Mouse (Mus musculus): Measurements from ENCODE around the gene Heyl. TPM values are rescaled to one million over a fixed set of nuclear protein-coding genes. Genes with fewer than 3 reads are reported as not detected.
"Not testable (repeated sequence)": the region's sequence is repeated elsewhere in the genome, so short reads cannot be mapped to it uniquely, and the experiment has no call there.

The Heyl gene
- polyA plus RNA-seq, 1 experiment = not detected

DNA sequence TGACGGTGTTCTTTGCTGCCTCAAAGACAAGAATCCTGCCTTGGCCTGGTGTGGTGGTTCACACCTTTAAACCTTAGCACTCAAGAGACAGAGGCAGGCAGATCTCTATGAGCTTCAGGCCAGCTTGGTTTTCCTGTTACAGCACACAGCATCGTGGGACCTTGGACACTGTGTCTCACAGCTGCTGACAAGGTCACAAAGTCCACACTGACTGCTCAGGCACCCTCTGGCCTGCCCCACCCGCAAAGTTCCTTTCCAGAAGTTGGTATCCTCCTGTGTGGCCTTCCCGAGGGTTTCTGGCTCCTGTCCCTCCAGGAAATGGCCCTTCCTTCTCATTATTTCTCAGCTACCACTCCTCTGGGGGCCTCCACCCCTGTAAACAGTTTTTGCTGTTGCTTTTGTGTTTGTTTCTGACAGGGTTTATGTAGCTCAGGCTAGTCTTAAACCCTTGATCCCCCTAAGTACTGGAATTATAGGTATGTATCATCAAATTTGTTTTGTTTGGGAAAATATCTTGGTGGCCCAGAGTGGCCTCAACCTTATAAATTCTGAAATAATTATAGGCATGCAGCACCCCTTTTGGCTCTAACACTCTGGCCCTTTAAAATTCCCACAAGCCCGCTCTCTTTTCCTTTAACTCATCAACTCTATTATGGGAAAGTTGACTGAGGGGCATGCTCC, 28.5 kb downstream of the Heyl start, which contains the start of gene Pabpc4:
TSS of gene Pabpc4 (plus strand) at position 631 of the 681 bp plus-strand sequence.
- TF ChIP-seq CTCF (IDR thresholded peaks at IDR 0.05; ENCODE audit: low read depth, low read length) (no peak), POLR2A (IDR thresholded peaks at IDR 0.05; ENCODE audit: insufficient read depth, low read length) (no peak), EP300 (IDR thresholded peaks at IDR 0.05; ENCODE audit: insufficient read depth, low read depth, low read length) (no peak)

GRCm38 (mm10) chr4:123271063-123271462, 37.7 kb downstream of the Heyl start:
- no peaks in the 10 kb centered on the region for H3K9me3 ChIP-seq (replicated peaks; ENCODE audit: control insufficient read depth, insufficient read depth, low read length, poor library complexity, severe bottlenecking)
- H3K36me3 ChIP-seq (ENCODE audit: control insufficient read depth, insufficient read depth, low read length, poor library complexity, severe bottlenecking) = no peaks in the 10 kb centered on the region
- TF ChIP-seq CTCF (IDR thresholded peaks at IDR 0.05; ENCODE audit: low read depth, low read length) = peak; percentile 35
- no peak for TF ChIP-seq EP300 (IDR thresholded peaks at IDR 0.05; ENCODE audit: insufficient read depth, low read depth, low read length)
- H3K4me3 ChIP-seq (ENCODE audit: low read depth, low read length) = no peak overlapping the region
- H3K4me1 ChIP-seq (ENCODE audit: control insufficient read depth, insufficient read depth, low read length) = no peaks in the 10 kb centered on the region
- H3K9ac ChIP-seq (ENCODE audit: low read depth, poor library complexity, severe bottlenecking) = no peak overlapping the region
- no peaks in the 10 kb centered on the region for H3K27me3 ChIP-seq (ENCODE audit: control insufficient read depth, insufficient read depth, low read length, poor library complexity, severe bottlenecking)
- no peak overlapping the region for H3K27ac ChIP-seq (ENCODE audit: insufficient read depth, low read length)

More for the DNA sequence above, 28.5 kb downstream of the Heyl start, which contains the start of gene Pabpc4:
- Histone ChIP-seq H3K27me3 (ENCODE audit: control insufficient read depth, insufficient read depth, low read length, poor library complexity, severe bottlenecking) (no peaks in the 10 kb centered on the region), H3K9ac (ENCODE audit: low read depth, poor library complexity, severe bottlenecking) (no peak within 1 kb of the TSS), H3K36me3 (ENCODE audit: control insufficient read depth, insufficient read depth, low read length, poor library complexity, severe bottlenecking) (no peaks in the 10 kb centered on the region), H3K4me3 (ENCODE audit: low read depth, low read length) (no peak within 1 kb of the TSS), H3K9me3 (replicated peaks; ENCODE audit: control insufficient read depth, insufficient read depth, low read length, poor library complexity, severe bottlenecking) (no peaks in the 10 kb centered on the region), H3K27ac (ENCODE audit: insufficient read depth, low read length) (no peak within 1 kb of the TSS), H3K4me1 (ENCODE audit: control insufficient read depth, insufficient read depth, low read length) (no peaks in the 10 kb centered on the region)

GRCm38 (mm10) chr4:123280117-123280516, 46.8 kb downstream of the Heyl start:
- no peak overlapping the region for H3K4me3 ChIP-seq (ENCODE audit: low read depth, low read length)
- H3K27me3 ChIP-seq (ENCODE audit: control insufficient read depth, insufficient read depth, low read length, poor library complexity, severe bottlenecking) = no peaks in the 10 kb centered on the region
- TF ChIP-seq CTCF (IDR thresholded peaks at IDR 0.05; ENCODE audit: low read depth, low read length) (no peak), EP300 (IDR thresholded peaks at IDR 0.05; ENCODE audit: insufficient read depth, low read depth, low read length) (no peak), POLR2A (IDR thresholded peaks at IDR 0.05; ENCODE audit: insufficient read depth, low read length) (no peak)
- no peak overlapping the region for H3K27ac ChIP-seq (ENCODE audit: insufficient read depth, low read length)
- peaks cover 9% of the 10 kb centered on the region; the same call in 1 of the 2 replicates for H3K36me3 ChIP-seq (ENCODE audit: control insufficient read depth, insufficient read depth, low read length, poor library complexity, severe bottlenecking)
- H3K9me3 ChIP-seq (replicated peaks; ENCODE audit: control insufficient read depth, insufficient read depth, low read length, poor library complexity, severe bottlenecking) = no peaks in the 10 kb centered on the region
- no peaks in the 10 kb centered on the region for H3K4me1 ChIP-seq (ENCODE audit: control insufficient read depth, insufficient read depth, low read length)
- no peak overlapping the region for H3K9ac ChIP-seq (ENCODE audit: low read depth, poor library complexity, severe bottlenecking)

DNA sequence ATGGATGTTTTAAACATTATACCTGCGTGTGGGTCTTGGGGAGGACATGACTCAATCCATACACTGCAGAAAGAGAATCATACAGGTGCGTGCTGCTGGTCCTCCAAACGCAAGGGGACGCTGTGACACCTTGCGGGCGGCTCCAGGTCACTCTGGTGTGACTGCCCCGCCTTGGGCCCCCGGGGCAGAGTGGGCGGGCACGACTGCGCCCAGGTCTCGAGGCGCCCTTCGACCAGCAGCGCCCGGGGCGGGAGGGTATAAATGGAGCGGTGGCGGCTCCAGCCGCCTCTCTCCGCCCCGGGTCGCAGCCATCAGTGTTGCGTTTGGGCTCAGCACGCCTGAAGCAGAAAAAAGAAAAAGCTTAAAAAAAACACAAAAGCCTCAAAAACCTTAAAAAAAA, 49.1 kb downstream of the Heyl start:
- H3K27me3 ChIP-seq (ENCODE audit: control insufficient read depth, insufficient read depth, low read length, poor library complexity, severe bottlenecking) = no peaks in the 10 kb centered on the region
- H3K27ac ChIP-seq (ENCODE audit: insufficient read depth, low read length) = no peak overlapping the region
- TF ChIP-seq POLR2A (IDR thresholded peaks at IDR 0.05; ENCODE audit: insufficient read depth, low read length) = no peak
- TF ChIP-seq CTCF (IDR thresholded peaks at IDR 0.05; ENCODE audit: low read depth, low read length) = peak; percentile 75
- TF ChIP-seq EP300 (IDR thresholded peaks at IDR 0.05; ENCODE audit: insufficient read depth, low read depth, low read length) = peak; percentile 65; the same call in 1 of the 2 replicates
- H3K4me1 ChIP-seq (ENCODE audit: control insufficient read depth, insufficient read depth, low read length) = no peaks in the 10 kb centered on the region
- H3K9ac ChIP-seq (ENCODE audit: low read depth, poor library complexity, severe bottlenecking) = peak overlapping the region; percentile 61
- H3K4me3 ChIP-seq (ENCODE audit: low read depth, low read length) = peak overlapping the region; percentile 70
- peaks cover 32% of the 10 kb centered on the region for H3K36me3 ChIP-seq (ENCODE audit: control insufficient read depth, insufficient read depth, low read length, poor library complexity, severe bottlenecking)
- H3K9me3 ChIP-seq (replicated peaks; ENCODE audit: control insufficient read depth, insufficient read depth, low read length, poor library complexity, severe bottlenecking) = no peaks in the 10 kb centered on the region

- H3K27me3 ChIP-seq (ENCODE audit: control insufficient read depth, insufficient read depth, low read length, poor library complexity, severe bottlenecking); H3K27ac ChIP-seq (ENCODE audit: insufficient read depth, low read length); H3K9me3 ChIP-seq (replicated peaks; ENCODE audit: control insufficient read depth, insufficient read depth, low read length, poor library complexity, severe bottlenecking); H3K4me1 ChIP-seq (ENCODE audit: control insufficient read depth, insufficient read depth, low read length): not testable (repeated sequence)
- Histone ChIP-seq H3K4me3 (ENCODE audit: low read depth, low read length) (peak overlapping the region; percentile 70), H3K9ac (ENCODE audit: low read depth, poor library complexity, severe bottlenecking) (peak overlapping the region; percentile 61), H3K36me3 (ENCODE audit: control insufficient read depth, insufficient read depth, low read length, poor library complexity, severe bottlenecking) (peaks cover 38% of the 10 kb centered on the region)
These were observed 49.7 kb downstream of the Heyl start for GRCm38 (mm10) chr4:123282915-123283674.

GRCm38 (mm10) chr4:123283675-123284064, 50.3 kb downstream of the Heyl start:
- not testable (repeated sequence) for H3K4me1 ChIP-seq (ENCODE audit: control insufficient read depth, insufficient read depth, low read length); H3K9me3 ChIP-seq (replicated peaks; ENCODE audit: control insufficient read depth, insufficient read depth, low read length, poor library complexity, severe bottlenecking); H3K27me3 ChIP-seq (ENCODE audit: control insufficient read depth, insufficient read depth, low read length, poor library complexity, severe bottlenecking); H3K27ac ChIP-seq (ENCODE audit: insufficient read depth, low read length)
- H3K36me3 ChIP-seq (ENCODE audit: control insufficient read depth, insufficient read depth, low read length, poor library complexity, severe bottlenecking) = peaks cover 43% of the 10 kb centered on the region
- H3K4me3 ChIP-seq (ENCODE audit: low read depth, low read length) = peak overlapping the region; percentile 78
- H3K9ac ChIP-seq (ENCODE audit: low read depth, poor library complexity, severe bottlenecking) = peak overlapping the region; percentile 61
